Mouse (Mus musculus): ENCODE measurements around the gene Angptl2. TPM values are rescaled to one million over a fixed set of nuclear protein-coding genes. Genes with fewer than 3 reads are reported as not detected.

Gene Angptl2
- total RNA-seq, 2 experiments from 2014 or later = 51.2 to 67.0 TPM

DNA sequence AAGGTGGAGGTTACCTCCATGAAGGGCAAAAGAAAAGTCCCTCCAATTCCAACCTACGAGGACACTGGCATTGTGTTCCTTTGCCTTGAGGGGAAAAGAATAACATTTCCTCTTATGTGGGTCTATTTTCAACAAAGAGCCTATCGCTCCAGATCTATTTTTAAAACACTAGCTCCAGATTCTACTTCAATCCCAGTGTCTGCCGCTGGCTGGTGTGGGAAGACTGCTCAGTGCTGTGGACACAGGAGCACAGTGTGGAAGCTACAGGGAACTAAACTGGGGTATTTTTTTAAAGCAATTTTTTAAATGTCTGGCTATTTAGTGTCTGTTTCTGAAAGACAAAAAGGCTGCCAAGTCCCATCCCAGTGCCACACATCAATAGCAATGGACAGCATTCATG lies 49.9 kb downstream of the Angptl2 start:
- intact Hi-C loops (cut with DNase I) = loop anchor here (5.0 kb wide), 1 partner anchor 52 kb away; no protein-coding TSS in a partner anchor
- no peak for DNase-seq

DNA sequence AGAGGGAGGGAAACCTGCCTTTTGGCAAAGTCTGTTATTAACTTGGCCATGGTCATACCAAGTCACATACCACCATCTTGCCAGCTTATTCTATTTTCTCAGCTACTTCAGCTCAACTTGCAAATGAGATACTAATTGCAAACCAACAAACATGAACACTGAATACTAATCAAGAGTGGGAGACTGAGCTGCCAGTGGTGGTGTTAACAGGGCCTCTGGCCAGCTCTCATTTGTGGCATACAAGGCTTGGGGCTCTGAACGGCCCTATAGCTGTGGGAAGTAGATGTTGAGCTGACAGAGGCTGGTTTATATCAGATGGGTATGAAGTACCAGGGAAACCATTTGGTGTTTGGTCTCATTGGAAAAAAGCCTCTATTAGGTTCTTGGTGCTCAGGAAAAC lies 51.2 kb downstream of the Angptl2 start:
- intact Hi-C loops (cut with DNase I) = loop anchor here (5.0 kb wide), 1 partner anchor 50 kb away; no protein-coding TSS in a partner anchor
- no peak for DNase-seq

DNA sequence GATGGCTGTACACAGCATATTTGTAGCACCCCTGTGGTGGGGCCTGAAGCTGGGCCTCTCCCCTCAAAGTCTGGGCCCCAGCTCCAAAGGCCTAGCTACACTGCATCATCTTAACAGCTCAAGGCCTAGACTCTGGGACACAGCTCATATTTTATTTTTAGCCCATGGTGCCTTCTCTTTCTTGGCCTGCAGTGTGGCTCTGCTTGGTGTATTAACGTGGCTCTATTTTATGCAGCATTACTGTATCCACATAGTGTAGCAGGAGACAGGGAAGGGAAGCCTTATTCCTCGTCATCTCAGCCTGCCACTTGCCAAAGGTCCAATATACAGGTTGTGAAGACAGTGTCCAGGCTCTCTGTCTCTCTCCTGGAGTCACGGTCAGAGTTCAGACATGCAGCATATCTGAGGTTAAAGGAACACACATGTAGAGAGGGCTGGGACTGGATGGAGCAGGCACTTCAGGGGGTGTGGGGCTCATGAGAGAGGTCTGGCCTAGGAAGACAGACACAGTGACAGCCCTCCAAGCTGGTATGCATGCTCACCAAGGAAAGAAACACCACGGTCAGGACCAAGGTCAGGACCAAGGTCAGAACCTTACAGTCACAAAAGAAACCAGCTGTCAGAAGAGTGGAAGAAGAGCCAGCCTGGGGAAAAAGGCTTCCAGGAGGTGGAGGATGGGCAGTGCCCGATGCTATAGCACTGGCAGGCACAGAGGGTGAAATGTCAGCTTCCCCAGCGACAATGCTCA lies 52.7 kb downstream of the Angptl2 start:
- DNase-seq = no peak
- intact Hi-C loops (cut with DNase I) = loop anchor here (5.0 kb wide), 1 partner anchor 49 kb away; no protein-coding TSS in a partner anchor

DNA sequence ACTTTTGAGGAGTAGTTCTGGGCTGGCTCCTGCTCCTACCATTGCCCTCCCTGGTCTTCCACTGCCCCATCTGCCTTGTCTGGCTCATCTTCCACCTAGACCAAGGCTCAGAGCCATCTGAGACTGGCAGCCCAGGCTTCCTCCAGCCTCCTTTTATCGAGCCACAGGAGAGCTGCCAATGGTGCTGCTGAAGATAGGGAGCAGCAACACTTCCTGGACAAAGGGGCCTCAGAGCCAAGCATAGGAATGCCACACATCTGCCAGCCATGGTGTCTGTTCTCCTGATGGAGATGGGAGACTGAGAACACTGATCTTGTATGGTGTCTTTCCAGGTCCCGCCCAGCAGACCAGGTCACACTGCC lies 53.2 kb downstream of the Angptl2 start:
- intact Hi-C loops (cut with DNase I) = loop anchor here (5.0 kb wide), 1 partner anchor 48 kb away; no protein-coding TSS in a partner anchor
- DNase-seq = no peak

DNA sequence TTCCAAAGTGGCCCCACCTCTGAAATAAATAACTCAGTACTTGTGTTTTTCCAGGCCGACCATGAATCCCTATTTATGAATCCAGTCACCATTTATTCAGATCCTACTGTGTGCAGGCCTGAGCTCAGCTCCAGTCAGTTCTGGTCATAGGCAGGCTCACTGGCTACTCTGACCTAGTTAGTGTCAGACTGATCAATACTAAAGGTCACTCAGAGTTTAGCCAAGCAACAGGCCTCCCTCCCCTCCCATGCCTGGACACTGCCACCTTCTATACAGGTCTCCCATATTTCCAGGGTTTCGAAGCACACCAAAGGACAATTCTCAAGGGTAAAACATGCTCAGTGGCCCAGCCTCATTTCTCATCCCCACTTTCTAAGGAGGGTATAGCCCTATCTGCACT lies 54.7 kb downstream of the Angptl2 start:
- DNase-seq = no peak
- intact Hi-C loops (cut with DNase I) = no loop called here

DNA sequence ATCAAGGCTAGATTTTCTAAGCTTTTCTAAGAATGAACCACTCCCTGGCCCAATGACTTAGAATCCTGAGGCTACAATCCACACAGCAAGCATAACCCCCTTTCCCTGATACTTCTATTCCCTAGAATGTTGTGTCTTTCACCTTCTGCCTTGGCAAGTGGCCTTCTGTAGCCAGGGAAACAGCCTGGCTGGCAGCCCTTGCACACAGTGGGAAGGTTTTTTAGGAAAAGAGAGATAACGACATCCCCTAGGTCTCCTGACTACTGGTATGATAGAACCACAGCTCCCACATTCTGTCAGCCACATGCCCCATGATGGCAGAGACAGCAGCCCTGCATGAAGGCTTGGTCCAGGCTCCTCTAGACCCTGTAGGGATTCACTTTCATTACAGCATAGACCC lies 55.6 kb downstream of the Angptl2 start:
- no peak for DNase-seq
- intact Hi-C loops (cut with DNase I) = no loop called here

DNA sequence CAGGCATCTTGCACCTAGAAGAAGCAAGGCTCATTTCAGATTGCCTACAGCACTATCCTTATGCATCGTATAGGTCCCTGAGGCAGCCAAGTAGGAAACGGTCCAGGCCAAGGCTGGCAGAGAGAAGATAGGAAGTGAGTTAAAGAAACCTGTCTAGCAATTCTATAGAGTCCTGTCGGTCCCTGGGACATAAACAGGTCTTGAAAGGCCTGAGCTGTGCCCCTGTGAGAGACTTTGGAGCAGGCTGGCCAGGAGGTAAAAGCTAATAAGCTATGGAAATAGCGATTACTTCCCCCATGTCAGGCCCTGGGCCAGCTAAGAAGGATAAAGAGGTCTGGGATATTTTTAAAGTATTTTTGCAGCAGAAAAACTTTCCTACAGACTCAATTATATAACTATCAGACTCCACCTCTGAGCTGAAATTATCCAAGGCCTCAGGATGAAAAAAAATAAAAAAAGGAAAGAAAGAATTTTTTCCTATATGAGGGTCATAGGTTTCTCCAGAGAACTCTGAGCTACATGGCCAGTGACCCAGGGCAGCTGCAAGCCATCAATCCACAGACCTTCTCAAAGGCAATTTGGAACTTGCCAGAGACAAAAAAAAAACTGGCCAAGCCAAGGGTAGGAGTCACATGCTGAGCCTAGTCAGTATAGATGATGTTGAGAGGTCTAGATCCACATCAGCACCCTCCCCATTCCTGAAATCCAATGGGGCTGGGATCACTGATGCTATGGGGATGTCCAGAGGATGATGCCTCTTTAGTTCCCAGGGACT lies 57.0 kb downstream of the Angptl2 start:
- intact Hi-C loops (cut with DNase I) = no loop called here
- no peak for DNase-seq

DNA sequence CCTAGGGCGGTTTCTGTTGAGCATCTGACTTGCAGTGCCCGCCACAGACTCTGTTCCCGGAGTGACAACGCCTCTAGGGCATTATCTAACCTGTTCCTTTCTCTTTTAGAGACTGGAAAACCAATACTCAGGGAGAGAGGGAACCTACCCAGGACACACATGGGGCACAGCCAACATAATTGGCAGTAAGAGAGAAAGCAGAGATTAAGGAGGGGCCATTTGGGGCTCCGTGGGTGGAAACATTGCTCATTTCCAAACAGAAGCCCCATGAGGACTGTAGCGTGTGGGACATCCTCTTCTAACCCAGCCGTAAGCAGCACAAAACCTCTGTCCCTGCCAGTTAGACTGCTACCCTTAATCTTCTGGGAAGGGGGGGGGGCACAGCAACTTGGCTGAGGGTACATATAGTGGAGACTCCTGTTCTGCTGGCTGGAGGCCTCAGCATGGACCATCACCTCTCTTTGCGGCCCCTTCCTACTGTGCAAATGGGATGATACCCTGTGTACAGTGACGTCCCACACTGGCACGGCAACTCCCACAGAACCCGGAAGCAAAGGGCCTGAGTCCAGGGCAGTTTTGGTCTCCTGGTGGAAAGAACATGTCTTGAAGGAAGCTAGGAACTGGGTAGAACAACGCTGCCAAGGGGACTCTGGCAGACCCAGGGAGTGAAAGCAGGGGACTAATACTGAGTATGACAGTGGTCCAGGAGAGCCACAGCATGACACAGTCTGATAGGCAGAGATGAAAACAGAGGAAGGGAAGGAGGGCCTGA lies 59.0 kb downstream of the Angptl2 start:
- no peak for DNase-seq
- intact Hi-C loops (cut with DNase I) = no loop called here

DNA sequence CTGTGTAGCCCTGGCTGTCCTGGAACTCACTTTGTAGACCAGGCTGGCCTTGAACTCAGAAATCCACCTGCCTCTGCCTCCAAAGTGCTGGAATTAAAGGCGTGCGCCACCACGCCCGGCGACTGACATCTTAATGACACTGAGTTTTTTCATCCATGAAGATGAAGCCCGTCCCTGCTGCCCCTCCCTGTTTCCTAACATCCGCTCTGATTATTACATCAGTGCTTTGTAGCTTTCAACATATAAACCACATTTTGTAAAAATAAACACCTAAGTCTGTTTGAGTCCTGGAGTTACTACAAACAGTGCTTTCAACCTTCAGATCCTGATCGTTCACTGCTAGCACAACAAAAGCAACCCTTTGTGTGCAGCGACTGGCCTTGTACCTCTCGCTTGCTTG lies 63.9 kb downstream of the Angptl2 start:
- intact Hi-C loops (cut with DNase I) = no loop called here
- DNase-seq = no peak

DNA sequence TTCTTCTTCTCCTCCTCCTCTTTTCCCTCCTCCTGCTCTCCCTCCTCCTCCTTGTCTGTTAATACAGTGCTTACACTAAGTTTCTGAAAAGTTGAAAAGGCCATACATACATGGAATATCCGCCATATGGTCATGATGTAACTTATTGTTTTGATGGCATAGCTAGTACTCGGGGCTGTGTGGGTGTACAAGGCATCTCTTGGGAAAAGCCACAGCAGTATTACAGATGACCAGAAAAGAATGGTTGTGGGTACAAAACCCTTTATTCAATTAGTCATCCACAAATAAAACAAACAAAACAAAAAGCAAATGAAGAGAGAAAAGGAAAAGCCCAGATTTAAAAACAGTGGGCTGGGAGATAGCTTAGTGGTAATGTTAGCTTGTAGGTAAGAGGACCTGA lies 64.7 kb downstream of the Angptl2 start:
- intact Hi-C loops (cut with DNase I) = no loop called here
- no peak for DNase-seq

DNA sequence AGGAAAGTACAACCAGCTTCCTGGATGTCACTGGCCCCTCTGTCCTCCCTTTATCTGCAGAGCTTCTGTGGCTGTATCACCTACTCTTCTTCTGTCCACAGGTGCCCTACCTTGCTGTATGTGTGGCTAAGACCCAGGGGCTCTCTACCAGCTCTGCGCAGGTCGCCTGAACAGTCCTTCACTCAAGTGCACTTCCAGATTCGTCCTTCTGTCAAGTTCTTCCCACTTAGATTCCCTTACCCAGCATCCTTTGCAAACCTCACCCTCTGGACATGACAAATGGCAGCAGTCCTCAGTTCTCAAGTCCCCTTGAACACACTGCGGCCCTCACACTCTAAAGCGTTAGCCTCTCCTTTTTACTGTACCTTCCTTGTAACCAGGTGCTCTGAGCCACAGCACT lies 65.9 kb downstream of the Angptl2 start:
- DNase-seq = no peak
- intact Hi-C loops (cut with DNase I) = no loop called here

DNA sequence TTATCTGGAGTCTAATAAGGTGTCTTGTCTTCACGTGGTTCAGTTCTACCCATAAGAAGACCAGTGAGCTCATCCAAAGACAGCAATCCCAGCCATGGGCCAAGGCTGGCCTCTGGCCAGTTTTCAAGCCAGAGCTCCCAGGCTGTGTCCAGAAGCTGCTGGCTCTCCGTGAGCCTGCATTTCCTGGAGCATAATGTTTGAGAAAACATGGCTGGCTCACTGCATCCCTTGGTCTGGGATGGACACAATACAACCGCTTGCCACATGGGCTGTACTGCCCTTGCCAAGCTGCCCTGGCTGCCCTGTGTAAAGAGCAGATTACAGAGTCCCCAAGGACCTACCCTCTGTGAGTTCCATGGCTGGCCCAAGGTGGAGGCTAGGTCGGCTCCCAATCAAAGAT lies 67.0 kb downstream of the Angptl2 start:
- intact Hi-C loops (cut with DNase I) = no loop called here
- peak; percentile 70 to 75 for DNase-seq

DNA sequence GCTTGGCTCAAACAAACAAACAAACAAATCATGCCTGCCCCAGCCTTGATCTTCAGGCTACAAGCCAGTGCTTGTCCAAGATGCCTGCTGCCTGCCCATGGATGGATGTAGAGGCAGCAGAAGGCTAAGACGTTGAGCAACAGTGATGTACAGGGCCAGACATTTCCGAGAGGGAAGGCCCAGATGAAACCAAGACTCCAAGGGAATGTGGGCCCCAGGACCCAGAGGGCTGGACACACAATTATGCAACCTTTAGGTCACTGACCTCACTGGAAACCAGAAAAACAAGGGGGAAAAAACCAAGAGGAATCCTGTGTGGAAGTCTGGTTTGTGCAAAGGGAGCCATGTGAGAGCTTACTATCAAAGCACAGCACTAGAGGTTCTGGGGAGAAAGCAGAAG lies 67.8 kb downstream of the Angptl2 start:
- no peak for DNase-seq
- intact Hi-C loops (cut with DNase I) = no loop called here

DNA sequence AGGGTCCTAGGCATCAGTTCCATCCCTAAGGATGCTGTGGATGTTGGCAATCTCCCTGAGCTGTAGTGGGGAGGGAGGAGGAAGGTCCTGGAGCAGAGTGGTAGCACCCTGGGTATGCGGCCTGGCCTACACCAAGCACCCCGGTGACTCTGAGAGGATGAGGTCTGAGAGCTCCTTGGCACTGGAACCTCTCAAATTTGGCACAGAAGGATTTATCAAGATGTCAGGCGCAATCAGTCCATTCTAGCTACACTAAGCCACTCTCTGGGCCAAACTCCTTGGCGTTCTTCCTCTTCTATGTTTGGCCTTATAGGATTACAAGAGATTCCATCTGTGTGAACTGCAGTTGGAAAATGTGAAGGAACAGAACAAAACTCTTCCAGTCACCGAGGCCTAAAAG lies 73.0 kb downstream of the Angptl2 start:
- intact Hi-C loops (cut with DNase I) = no loop called here
- DNase-seq = no peak

DNA sequence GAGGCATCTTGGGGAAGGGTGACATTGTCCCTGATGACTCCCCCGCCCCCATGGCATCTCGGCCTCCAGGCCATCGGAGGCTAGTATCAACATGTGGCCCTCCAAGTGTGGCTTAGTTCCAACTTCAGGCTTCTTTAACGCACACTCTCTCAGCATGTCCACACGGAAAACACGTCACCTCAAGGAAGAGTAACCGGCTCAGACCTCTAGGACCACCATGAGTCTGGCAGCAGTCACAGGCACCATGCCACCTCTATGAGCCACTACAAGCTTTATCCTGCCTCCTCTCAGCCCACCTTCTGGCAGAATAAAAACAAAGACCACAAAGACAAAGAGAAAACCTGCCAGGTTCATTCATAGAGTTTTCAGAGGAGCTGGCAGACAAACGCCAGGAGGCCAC lies 74.6 kb downstream of the Angptl2 start:
- intact Hi-C loops (cut with DNase I) = loop anchor here (2.0 kb wide), 1 partner anchor 22 kb away; no protein-coding TSS in a partner anchor
- no peak for DNase-seq

DNA sequence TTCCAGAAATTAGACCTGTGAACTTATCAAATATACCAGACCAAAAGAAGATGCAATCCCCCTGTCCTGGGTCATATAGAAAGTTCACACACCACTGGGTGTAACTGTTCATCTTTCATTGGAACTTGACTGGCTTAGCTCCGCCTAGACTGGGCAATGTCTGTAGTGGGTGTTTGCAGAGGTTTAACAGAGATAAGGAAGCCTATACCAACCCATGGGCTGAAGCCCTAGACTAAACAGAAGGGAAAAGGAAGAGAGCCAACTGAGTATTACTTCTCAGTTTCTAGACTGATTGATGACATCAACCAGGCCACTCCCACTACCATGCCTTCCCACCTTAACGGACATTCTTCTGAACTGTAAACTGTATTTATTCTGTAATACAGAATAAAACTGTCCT lies 76.2 kb downstream of the Angptl2 start:
- DNase-seq = no peak

DNA sequence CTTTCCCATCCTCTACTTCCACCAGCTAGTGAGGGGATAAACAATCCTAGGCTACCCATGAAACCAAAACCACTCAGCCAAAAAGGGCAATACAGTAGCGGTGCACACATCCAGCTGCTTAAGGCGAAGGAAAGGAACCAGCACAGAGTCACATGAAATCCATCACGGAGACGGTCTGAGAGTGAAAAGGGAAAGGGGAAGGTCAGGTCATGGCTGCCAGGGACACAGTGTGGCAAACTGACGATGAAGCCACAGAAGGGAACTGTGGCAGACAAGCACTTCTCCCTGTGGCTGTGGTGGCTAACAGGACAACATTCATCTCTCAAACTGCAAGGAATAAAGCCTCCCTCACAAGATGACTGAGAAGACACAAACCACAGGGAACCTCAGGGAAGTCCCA lies 79.2 kb downstream of the Angptl2 start:
- no peak for DNase-seq
- intact Hi-C loops (cut with DNase I) = no loop called here

More for the DNA sequence above, 76.2 kb downstream of the Angptl2 start:
- intact Hi-C loops (cut with DNase I) = no loop called here
